Mouse (Mus musculus) heart, adult 8-10 months (tissue): ENCODE data around the gene Unc13b. TPM values are rescaled to one million over a fixed set of nuclear protein-coding genes. Genes with fewer than 3 reads are reported as not detected.

ENCODE experiments used
- DNase-seq: peaks from one replicate; pipeline ENCODE4 v3.0.0; 2022; ENCODE audit warnings: low spot score
- total RNA-seq, 4 experiments: library from RNA; stranded (reverse); gene quantifications; 2 replicates each; pipeline ENCODE4 v1.2.4; 2022

Unc13b gene
- total RNA-seq, 4 experiments from 2014 or later: 7.7 to 11.7 (median 10.1) TPM

DNA sequence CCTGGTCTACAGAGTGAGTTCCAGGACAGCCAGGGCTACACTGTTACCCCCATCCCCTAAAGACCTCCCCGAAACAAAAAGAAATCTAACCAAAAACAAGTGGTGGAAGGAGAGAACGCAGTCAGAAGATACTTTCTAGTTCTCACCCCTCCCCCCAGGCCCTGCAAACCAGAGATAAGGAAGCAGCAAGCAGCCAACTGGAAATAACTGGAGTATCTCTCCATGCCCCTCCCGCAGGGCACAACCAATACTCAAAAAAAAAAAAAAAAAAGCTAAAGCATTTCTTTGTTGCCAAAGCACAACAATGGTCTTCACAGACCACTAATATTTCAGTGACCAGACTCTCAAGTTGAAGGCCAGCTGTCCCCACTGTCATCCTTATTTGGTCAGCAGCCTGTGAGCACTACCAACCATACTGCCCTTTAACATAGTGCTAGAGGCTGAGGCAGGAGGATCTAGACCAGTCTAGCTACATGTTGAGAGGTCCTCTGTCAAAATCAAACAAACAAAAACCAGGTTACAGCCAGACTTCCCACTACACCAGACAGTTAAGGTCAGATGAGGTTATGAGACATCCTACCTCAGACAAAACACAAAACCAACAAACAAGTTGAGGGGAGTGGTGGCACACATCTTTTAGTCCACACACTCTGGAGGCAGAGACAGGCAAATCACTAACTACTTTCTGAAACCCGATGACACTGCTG lies 20.7 kb upstream of the Unc13b start:
- DNase-seq: no peak

DNA sequence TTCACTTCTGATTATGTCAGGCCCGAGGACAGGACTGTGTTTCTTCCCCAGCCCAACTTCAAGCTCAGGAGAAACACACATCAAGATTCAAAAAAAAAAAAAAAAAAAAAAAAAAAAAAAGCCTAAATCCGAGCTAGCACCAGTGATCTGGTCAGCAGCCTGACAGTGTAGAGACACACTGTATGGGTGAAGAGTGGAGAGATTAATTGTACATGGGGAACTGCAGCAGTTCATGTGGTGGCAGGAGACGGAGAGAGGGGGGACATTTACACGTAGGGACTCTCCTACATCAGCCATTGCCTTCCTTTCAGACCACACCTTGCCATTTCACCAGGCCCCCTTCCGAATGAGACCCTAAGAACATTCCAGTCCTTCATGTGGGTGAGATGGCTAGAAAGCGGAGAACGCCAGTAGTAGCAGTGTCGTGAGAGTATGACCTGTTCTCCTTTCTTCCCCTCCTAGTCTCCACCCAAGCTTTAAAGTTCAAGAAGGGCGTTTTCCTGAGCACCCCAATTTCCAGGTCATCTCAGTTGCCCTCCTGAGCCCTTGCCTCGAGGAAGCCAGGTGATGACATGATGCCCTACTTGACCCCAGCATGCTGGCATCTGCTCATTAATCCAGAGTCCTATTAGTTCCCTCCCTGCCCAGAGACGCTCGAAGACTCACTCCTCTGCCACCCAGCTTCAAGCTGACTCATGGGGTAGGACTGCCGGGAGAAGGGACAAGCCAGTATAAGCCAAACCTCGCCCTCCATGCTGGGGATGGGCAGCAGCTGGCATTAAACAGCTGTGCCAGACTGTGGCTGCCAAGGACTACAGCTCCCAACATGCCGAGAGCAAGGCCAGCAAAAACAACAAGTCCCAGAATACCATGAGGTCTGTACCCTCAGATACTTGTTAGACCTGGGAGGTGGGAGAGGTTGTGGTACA lies 19.9 kb upstream of the Unc13b start:
- DNase-seq: no peak

DNA sequence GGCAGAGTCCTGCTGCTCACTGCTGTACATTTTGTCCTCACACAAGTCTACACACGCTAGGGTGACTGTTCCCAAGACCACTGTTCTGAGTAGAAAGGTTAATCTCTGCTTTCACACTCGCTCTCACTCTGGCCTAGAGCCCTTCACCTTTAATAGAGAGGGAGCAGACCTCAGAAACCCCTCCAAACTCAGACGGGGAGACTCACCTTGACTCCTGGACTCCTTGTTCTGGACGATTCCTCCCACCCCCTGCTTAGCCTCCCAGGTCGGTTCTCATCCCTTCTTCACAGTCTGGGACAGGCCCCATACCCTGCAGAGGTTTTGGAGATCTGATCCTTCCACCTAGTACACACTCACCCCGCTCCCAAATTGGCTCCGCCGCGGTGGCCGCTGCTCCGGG lies 19.1 kb upstream of the Unc13b start:
- DNase-seq: no peak

DNA sequence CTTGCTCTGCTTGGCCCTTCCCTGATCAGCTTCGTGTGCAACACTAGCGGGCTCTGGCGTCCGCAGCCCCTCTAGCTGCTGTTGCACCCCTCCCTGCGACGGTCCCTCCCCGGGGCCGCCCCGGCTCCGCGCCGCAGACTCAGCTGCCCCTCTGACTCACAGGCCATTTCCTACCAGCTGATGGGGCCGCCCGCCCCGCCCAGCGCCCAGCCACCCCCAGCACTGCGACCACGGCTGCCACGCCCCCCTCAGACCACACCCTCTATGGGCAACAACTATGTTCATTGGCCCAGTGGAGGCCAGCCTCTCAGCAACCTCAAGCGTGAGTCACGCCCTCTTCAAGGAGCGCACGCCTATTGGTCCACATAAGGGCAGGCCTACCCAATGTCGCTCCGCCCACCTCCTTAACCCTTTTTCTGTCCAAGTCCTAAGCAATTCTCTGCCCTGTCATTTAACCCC lies 18.6 kb upstream of the Unc13b start:
- peak; percentile 95 for DNase-seq

DNA sequence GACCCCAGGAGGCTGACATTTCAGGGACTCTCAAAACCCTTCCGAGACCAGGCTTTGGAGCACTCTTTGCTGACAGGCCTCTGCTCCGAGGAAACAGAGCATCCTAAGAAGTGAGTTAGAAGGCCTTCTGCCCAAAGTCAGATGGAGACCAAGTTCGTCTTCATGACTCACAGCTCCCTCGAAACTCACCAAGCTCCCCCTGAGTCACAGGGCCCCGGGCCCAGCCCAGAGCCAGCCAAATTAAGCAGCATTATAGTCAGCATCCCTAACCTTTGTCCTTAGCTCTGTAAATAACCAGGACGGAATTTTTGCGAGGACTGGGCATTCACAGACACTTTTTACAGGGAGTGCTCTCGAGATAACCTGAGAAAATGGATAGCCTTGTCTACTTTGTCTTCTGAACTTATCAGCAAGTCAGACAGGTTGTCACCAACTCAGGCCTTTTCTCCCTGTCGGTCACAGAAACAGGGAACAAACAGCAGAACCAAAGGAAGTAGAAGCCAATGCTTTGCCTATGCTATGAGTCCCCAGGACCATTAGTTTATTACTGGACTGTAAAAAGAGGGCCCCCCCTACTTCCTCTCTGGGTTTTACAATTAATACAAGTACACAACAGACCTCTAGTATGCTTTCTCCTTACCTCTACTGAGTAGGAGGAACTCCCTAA lies 17.7 kb upstream of the Unc13b start:
- DNase-seq: no peak

DNA sequence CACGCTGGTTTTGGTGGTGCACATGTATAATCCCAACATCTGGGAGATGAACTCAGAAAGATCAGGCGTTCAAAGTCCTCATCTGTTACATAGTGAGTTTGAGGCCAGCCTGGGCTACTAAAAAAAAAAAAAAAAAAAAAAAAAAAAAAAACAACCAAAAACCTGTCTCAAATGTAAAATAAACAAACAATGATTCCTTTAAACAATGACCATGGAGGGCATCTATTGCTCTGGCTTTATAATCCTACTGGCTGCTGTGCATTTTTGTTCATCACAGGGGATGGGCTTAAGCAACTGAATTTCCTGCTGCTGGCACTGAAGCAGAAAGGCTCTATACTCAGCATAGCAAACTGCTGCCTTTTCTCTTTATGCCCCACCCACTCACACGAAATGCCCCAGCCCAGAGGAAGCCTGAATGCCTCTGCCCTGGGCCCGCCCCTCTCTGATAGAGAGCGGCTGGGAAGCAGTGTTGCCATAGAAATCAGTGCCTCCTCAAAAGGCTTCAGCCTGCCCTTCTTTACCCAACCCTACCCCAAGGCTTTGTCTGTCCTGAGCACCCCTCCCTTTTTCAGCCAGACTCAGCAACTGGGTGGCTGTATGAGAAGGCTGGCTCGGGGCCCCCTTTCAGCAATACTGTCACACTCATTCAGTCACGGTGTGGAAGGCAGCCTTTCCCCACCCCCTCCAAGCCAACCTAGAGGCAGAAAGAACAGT lies 15.0 kb upstream of the Unc13b start:
- peak; percentile 62 for DNase-seq

DNA sequence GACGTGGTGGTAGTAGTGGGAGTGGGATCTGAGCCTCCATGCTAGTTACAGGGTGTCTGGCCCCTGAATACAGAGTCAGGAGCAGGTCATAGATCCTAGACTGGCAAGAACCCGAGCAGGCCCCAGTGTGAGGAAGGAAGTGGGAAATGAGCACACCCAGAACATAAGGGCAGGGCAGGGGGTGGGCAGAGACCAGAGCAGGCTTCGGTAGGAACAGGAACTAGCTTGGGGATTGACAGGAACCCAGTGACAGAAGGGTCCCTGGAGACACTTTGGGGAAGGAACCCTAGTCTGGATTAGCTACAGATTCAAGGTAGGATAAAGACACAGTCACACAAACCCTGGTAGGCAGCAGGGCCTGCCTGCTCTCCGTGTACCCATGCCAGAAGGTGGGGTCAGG lies 14.1 kb upstream of the Unc13b start:
- peak; percentile 64 for DNase-seq

DNA sequence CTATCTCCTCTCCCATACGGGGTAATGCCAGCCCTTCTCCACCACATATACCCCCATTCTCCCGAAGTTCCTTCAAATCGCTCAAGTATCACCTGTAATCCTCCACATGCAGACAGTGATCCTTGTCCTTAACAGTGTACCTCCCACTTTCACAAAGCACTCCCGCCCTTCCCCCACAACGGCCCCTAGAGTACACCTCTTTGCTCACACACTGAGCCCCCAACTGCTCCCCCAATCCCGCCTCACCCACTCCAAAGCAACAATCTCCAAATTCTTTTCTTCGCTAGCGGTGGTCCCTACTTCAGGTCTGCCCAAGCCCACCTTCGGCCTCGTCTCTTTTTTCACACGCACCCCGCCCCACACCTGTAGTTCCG lies 13.5 kb upstream of the Unc13b start:
- no peak for DNase-seq

DNA sequence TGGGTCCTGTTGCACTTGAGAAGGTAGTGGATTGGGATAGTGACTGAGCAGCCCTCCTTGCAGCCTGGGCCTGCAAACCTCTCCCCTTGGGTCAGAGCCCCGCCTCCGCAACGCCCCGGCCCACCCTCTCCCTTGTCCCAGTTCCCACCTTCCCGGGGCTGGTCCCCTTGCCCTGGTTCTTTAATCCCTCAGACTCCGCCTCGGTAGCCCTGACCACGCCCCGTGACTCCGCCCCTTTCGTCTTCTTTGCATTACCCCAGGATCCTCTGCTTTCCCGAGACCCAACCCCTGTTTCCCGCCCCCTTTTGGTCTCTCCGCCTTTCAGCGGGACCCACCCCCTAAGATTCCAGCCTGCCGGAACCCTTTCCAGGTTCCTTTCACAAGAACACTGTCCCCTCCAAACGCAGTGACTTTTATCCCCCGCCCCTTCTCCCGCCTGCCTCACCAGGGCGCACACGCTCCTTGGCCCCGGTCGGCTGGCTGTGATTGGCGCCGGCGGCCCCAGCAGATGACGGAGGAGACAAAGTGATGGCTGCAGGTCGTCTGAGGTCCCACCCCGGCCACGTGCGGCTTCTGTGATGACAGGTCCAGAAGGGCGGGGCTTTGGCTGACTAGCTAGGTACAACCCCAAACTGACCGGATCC lies 13.0 kb upstream of the Unc13b start, which contains the start of gene Fam214b:
TSS of gene Fam214b (minus strand) at position 562 of the 644 bp plus-strand sequence.
- DNase-seq: peak; percentile 100

DNA sequence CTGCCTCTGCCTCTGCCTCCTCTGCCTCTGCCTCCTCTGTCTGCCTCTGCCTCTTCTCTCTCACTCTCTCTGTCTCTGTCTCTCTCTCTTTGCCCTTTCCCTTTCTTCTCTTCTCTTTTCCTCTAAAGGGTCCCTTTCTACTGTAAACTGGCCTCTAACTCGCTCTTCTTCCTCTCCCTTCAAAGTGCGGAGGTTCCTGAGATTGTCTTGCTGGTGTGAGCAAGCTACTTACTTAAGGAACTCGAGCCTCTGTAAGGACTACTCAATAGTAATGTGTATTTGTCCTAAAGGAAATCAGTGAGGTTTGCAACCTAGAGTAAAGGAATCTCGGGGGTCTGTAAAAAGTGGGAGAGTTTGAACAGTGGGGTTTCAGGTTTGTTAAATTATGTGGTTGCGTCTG lies 12.1 kb upstream of the Unc13b start:
- DNase-seq: no peak

DNA sequence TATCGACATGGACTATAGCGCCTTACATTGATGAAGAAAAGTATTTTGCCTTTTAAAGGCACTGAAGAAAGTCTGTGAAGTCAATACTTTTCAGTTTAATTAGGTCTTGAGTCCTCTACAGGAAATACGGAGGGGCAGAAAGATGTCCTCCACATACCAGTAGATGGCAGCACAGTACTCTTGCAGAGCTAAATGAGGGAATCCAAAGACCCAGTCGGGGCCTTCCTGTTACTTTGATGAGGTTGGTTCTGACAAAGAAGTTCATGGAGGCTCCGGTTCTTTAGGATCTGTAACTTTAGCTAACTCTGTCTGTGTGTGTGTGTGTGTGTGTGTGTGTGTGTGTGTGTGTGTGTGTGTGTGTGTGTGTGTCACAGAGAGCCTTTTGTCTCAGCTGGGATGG lies 11.5 kb upstream of the Unc13b start:
- peak; percentile 89 for DNase-seq

DNA sequence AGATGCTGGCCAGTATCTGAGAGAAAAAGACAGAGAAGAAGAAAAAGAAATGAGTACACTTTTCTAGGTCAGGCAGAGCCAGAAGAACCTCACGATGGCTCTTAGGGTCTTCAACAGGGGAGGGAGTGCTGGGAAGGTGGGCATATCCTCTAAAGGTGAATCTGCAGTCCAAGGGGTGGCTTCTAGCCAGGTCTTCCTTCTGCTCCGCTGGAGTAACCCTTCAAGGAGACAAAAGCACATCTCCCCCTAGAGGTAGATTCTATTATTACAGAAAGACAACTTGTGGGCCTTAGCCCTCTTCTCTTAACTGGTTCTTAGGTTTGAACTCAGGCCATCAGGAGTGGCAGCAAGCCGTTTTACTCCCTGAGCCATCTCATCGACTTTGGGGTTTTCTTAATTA lies 6.1 kb upstream of the Unc13b start:
- DNase-seq: peak; percentile 78

DNA sequence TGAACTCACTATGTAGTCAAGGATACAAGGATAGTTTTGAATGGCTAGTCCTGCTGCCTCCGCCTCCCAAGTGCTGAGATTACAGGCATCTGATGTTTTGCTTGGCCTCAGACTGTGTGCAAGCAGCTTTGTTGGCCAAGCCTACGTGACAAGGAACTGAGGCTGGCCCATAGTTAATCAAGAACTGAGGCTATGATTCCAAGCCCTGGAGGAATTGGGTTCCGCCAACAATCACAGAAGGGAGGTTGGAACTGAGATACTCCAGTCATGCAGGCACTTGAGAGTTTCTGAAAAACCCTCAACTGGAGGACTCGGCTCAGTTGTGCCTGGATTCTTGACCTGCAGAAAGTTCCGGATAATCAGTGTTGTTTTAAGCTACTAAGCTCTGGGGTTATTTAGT lies 1.1 kb upstream of the Unc13b start:
- no peak for DNase-seq

DNA sequence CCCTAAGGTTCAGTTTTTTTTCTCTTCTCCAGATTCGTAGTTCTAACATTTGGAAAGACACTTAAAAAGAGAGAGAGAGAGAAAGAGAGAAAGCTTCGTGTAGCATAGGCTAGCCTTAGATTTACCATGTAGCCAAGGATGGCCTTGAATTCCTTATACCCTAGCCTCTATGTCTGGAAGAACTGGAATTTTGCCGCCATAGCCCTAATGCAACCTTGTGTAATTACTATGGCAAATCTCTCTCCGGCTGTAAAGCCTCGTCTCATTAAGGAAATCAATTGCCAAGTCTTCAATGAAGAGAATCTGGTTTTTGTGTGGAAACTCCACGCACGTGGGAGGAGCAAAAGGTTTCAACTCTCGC lies 381 bp upstream of the Unc13b start:
- no peak for DNase-seq

DNA sequence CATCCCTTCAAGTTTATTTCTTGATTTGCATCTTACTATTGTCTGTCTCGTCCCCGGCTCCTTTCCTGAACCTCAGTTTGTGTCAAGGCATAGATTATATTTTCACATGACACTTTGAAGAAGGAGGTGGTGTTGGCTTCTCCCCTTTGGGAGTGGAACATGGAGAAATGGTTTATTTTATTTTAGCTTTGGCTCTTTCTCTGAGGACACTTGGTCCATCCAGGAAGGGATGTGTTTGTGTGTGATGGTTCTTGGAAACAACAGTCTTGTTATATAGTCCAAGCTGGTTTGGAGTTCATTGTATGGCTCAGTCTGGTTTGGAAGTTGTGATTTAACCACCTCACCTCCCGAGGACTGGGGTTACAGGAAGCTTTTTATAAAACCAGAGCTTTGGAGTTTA lies 944 bp downstream of the Unc13b start:
- DNase-seq: no peak

DNA sequence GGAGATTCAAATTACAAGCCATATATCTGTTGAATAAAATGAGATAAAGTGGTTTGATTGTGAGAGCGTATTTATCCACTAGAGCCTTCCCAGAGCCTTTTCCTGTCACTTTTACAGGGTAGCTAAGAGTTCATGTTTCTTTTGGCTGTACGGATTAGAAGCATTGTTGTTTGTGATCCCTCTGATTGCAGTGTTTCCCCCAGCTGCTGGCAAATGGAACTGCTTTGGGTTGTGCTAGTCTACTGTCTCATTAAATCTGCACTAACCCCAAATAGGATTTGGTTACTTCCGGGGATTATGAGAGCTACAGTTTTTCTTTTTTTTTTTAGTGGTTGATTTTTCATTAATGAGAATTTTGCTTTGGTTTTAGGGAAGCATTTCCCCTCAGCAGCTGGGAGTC lies 1.5 kb downstream of the Unc13b start:
- no peak for DNase-seq

DNA sequence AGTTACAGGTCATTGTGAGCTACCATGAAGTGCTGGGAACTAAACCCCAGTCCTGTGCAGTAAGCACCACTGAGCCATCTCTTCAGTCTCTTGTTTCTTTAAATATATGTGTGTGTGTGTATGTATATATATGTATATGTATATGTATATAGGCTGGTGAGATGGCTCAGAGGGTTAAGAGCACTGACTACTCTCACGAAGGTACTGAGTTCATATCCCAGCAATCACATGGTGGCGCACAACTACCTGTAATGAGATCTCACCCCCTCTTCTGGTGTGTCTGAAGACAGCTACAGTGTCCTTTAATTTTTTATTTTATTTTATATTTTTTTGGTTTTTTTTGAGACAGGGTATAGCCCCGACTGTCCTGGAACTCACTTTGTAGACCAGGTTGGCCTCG lies 6.7 kb downstream of the Unc13b start:
- no peak for DNase-seq

DNA sequence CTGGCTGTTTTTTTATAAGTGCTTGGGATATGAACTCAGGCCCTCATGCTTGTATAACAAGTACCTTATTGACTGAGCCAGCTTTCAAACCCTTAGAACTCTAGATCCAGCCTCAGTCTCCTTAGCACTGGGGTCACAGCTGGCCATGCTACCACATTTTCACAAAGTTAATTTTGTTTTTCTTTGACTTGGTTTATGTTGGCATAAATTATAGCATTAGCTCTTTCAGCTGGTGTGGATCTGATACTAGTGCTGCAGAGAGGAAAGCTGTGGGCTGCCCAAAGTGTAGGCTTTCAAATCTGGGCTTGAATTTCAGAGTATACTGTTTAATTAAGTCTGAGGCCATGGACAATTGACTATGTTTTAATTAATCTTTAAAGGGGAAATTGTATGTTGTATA lies 16.2 kb downstream of the Unc13b start:
- no peak for DNase-seq

DNA sequence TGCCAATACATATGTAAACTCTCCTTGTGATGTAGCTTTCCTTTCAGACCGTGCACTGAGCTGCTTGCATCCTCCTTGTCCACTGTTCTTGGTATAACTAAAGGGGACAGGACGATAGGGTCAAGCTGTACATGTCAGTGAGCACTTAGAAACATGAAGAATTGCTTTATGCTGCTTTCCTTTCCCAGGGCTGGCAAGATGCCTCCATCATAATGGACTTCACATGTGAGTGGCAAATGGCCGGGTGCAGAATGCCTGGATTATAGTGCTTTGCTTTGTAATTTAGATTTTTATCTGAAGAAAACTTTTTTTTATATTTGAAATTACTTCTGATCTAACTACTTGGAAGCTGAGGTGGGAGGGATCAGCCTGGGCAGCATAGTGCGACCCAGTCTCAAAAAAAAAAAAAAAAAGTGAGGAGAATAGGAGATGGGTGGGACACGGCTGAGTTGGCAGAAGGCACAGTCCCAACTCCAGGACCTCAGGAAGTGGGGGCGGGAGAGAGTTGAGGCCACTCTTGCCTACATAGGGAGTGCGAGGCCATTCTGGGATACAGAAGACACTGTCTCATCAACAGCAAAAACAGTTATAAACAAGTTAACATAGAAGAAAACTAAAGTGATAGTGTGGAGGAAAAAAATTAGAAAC lies 19.4 kb downstream of the Unc13b start:
- DNase-seq: no peak

DNA sequence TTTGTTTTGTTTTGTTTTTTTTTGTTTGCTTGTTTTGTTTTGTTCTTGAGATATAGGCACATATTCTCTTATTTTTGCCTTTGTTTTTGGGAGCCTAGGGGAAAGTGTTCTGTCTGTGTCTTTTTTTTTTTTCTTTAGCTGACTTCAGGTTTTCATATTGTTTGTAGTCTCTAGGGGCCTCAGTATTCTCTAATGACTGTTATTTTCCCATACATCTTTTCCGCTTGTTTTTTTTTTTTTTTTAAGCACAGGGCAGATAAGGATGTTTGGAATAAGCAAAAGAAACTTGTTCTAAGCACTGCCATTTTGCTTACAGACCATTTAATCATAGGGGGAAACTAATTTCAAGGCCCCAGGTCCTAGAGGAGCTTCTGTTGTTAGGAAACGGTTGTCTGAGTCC lies 23.7 kb downstream of the Unc13b start:
- DNase-seq: no peak

DNA sequence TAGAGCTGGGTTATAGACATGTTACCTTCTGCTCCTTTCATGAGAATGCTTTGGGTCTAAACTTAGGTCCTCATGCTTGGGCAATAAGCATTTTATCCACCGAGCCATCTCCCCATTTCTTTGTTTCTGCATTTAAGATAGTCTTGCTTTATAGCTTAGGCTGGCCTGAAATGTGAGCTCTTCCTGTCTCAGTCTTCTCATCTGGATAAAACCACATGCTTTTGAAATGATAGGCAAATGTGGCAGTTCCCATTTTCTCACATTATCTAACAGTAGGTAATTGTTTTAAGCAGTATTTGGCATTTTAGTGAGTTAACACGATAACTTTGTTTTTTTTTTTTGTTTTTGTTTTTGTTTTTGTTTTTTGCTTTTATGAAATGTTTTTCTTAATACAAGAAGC lies 31.2 kb downstream of the Unc13b start:
- no peak for DNase-seq
